Mouse (Mus musculus): ENCODE data around the gene Tulp3. TPM values are rescaled to one million over a fixed set of nuclear protein-coding genes. Genes with fewer than 3 reads are reported as not detected.

Tulp3 gene
- total and polyA plus RNA-seq, 3 experiments = 5.3 to 19.2 TPM; not detected in 1

DNA sequence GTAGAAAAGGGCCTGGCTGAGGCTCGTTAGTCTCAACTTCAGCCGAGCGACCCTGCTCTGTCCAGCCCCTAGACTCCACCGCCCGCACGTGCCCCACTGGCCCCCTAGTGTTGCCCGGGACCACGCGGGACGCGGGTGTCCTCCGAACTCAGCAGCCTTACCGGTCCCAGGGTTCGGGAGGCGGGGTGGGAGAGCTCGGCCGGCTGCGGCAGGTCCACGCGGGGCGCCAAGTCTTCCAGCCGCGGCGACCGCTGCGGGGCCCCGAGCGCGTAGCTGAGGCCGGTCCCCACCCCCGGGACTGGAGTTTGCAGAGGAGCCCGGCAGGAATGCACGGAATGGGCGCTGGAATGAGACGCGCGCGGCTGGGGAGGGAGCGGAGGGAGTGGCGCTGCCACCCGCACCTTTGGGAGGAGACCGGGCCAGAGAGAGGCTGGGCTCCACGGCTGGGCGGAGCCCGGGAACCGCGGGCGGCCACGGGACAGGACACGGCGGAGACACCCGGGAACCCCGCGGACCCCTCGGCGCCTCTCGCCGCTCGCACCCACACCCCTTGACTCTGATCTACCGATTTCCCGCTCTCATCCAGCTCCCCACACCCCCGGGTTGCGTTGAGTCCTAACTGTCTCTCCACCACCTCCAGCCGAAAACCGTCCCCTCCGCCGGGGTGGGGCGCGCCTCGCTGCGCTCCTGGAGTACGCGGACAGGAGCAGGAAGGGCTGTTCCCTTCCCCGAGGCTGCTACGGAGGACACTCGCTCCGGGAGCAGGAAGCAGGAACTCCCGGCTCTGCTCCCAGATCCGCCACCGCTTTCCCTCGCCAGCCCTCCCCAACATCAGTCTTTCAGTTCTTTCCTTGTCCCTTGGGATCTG, 55.3 kb downstream of the Tulp3 start, which contains the start of gene Tead4:
Gene Tead4, minus strand, starts transcription at position 690 of the 868 bp plus-strand sequence.
- no peaks in the 10 kb centered on the region for H3K36me3 ChIP-seq (ENCODE audit: control insufficient read depth in 1 of 2, insufficient read depth in 2 of 2, low read length in 2 of 2)

DNA sequence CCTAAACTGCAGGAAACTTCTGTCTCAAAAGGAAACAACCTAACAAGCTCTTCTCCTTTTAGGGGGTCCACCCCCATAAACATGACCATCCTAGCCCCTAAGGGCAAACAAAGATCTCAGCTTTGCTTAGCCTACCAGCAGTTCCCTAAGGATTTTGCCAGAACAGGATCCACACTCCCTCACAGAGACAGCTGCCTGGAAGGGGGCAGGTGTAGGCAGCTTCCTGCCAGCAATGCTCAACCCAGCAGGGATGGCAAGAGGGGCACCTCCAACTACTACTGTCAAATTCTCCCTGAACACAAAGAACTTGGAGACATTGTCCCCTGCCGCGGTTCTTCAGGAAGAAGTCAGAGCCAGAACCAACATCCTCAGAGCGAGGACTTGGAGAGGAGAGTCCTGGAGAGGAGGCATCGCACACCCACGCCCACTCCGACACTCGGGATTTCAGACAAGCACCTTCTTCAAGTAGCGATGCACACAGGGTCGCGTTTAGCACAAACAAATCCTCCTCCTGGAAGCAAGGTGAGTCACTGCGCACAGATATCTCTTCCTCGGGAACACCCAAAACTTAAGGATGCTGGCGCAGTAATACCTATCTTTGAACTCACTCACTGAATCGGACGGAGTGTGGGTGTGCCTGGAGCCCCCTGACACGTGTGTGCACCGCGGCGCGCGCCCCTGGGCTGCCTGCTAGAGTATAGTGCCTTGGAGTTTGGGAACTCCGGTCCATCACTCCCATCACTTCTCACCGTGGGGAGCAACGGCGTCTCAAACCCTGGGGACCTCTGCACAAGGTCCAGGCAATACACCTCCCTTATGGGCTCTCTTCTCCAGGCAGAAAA, 56.1 kb downstream of the Tulp3 start:
- Histone ChIP-seq H3K36me3 (ENCODE audit: control insufficient read depth in 1 of 2, insufficient read depth in 2 of 2, low read length in 2 of 2) (no peaks in the 10 kb centered on the region), H3K4me1 (ENCODE audit: control insufficient read depth in 1 of 2, insufficient read depth in 2 of 2, low read length in 2 of 2) (no peaks in the 10 kb centered on the region), H3K79me2 (ENCODE audit: control insufficient read depth, insufficient read depth, low read length, poor library complexity) (no peaks in the 10 kb centered on the region), H3K27ac (ENCODE audit: control insufficient read depth, low read depth, low read length) (no peak overlapping the region), H3K9me3 (replicated peaks; ENCODE audit: insufficient read depth, low read length) (no peaks in the 10 kb centered on the region), H3K27me3 (ENCODE audit: control insufficient read depth in 1 of 2, insufficient read depth in 2 of 2, low read length in 2 of 2) (no peaks in the 10 kb centered on the region), H3K4me3 (ENCODE audit: control insufficient read depth in 1 of 2, insufficient read depth in 1 of 2, low read depth in 2 of 2, low read length in 2 of 2) (no peak overlapping the region), H3K9ac (ENCODE audit: control insufficient read depth, low read depth, low read length, poor library complexity, severe bottlenecking) (no peak overlapping the region)
- no peak for DNase-seq (ENCODE audit: low read depth, low spot score)
- no peak for TF ChIP-seq BHLHE40 (IDR thresholded peaks at IDR 0.05; ENCODE audit: borderline replicate concordance, low read depth, low read length)
- no peak for TF ChIP-seq ELF1 (IDR thresholded peaks at IDR 0.05; ENCODE audit: low read depth, low read length)
- TF ChIP-seq SIN3A (IDR thresholded peaks at IDR 0.05; ENCODE audit: low read length) = no peak
- TF ChIP-seq GABPA (IDR thresholded peaks at IDR 0.05; ENCODE audit: low read depth, low read length) = no peak
- no peak for TF ChIP-seq ZKSCAN1 (IDR thresholded peaks at IDR 0.05; ENCODE audit: low read depth, low read length)
- no peak for TF ChIP-seq POLR2AphosphoS2 (IDR thresholded peaks at IDR 0.05; ENCODE audit: low read length)
- TF ChIP-seq RCOR1 (IDR thresholded peaks at IDR 0.05; ENCODE audit: low read depth, low read length) = no peak

More for the DNA sequence above, 55.3 kb downstream of the Tulp3 start, which contains the start of gene Tead4:
- no peak within 1 kb of the TSS for H3K9ac ChIP-seq (ENCODE audit: control insufficient read depth, low read depth, low read length, poor library complexity, severe bottlenecking)
- H3K9me3 ChIP-seq (replicated peaks; ENCODE audit: insufficient read depth, low read length) = no peaks in the 10 kb centered on the region
- no peaks in the 10 kb centered on the region for H3K4me1 ChIP-seq (ENCODE audit: control insufficient read depth in 1 of 2, insufficient read depth in 2 of 2, low read length in 2 of 2)
- H3K79me2 ChIP-seq (ENCODE audit: control insufficient read depth, insufficient read depth, low read length, poor library complexity) = no peaks in the 10 kb centered on the region
- H3K27ac ChIP-seq (ENCODE audit: control insufficient read depth, low read depth, low read length) = no peak within 1 kb of the TSS
- DNase-seq (ENCODE audit: low read depth, low spot score) = no peak
- H3K4me3 ChIP-seq (ENCODE audit: control insufficient read depth in 1 of 2, insufficient read depth in 1 of 2, low read depth in 2 of 2, low read length in 2 of 2) = no peak within 1 kb of the TSS
- TF ChIP-seq TAL1 (IDR thresholded peaks at IDR 0.05; ENCODE audit: low read length) = no peak
- TF ChIP-seq CTCF (IDR thresholded peaks at IDR 0.05 in 2 of 3, conservative IDR thresholded peaks at IDR 0.05 in 1 of 3; ENCODE audit: control insufficient read depth in 1 of 3, insufficient read depth in 1 of 3, low read depth in 2 of 3, low read length in 3 of 3, poor library complexity in 1 of 3, severe bottlenecking in 1 of 3) = no peak
- no peak for TF ChIP-seq ELF1 (IDR thresholded peaks at IDR 0.05; ENCODE audit: low read depth, low read length)
- no peak for TF ChIP-seq RAD21 (IDR thresholded peaks at IDR 0.05; ENCODE audit: low read depth, low read length)
- no peak for TF ChIP-seq E2F4 (IDR thresholded peaks at IDR 0.05; ENCODE audit: borderline replicate concordance, low read depth, low read length)
- no peak for TF ChIP-seq ZKSCAN1 (IDR thresholded peaks at IDR 0.05; ENCODE audit: low read depth, low read length)
- no peak for TF ChIP-seq SIN3A (IDR thresholded peaks at IDR 0.05; ENCODE audit: low read length)
- no peak for TF ChIP-seq TBP (IDR thresholded peaks at IDR 0.05; ENCODE audit: low read depth, low read length)
- TF ChIP-seq MEF2A (IDR thresholded peaks at IDR 0.05; ENCODE audit: extremely low read depth, insufficient replicate concordance, low read depth, low read length, poor library complexity, severe bottlenecking) = no peak
- TF ChIP-seq USF1 (IDR thresholded peaks at IDR 0.05; ENCODE audit: low read depth, low read length) = no peak
- no peak for TF ChIP-seq MAFK (IDR thresholded peaks at IDR 0.05; ENCODE audit: borderline replicate concordance, low read depth, low read length)
- no peaks in the 10 kb centered on the region for H3K27me3 ChIP-seq (ENCODE audit: control insufficient read depth in 1 of 2, insufficient read depth in 2 of 2, low read length in 2 of 2)

Measured in MEL (cell line).